Mouse (Mus musculus) testis, postnatal 14 days (tissue): Measurements from ENCODE around the gene Gm10663.

Source experiments
- DNase-seq: peaks from one replicate; pipeline ENCODE4 v3.0.0; 2021; ENCODE audit warnings: low spot score

Gene Gm10663

GRCm38 (mm10) chr8:65074733-65075132 lies at the start of gene Gm10663:
Gene Gm10663, plus strand, starts transcription at chr8:65075033.
- no peak for DNase-seq

- DNase-seq: no peak
These were observed 45.7 kb upstream of the Gm10663 start for GRCm38 (mm10) chr8:65028959-65029686.

- no peak for DNase-seq
These were observed 45.1 kb upstream of the Gm10663 start for GRCm38 (mm10) chr8:65029776-65030175.

GRCm38 (mm10) chr8:65030735-65031485 lies 43.9 kb upstream of the Gm10663 start:
- DNase-seq: no peak

DNA sequence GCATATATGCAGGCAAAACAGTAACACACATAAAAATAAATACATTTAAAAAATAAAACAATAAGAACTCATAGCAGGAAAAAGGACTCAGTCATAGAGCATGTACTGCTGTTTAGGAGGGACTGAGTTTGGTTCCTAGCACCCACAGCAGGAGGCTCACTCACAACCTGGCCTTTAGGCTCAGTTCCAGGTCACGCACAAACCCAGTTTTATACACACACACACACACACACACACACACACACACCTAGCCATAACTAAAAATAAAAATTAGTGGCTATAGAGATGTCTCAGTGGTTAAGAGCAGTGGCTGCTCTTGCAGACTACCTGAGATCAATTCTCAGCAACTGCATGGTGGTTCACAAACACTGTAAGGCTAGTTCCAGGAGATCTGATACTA lies 42.7 kb upstream of the Gm10663 start:
- no peak for DNase-seq

GRCm38 (mm10) chr8:65033056-65033455 lies 41.8 kb upstream of the Gm10663 start:
- no peak for DNase-seq

DNA sequence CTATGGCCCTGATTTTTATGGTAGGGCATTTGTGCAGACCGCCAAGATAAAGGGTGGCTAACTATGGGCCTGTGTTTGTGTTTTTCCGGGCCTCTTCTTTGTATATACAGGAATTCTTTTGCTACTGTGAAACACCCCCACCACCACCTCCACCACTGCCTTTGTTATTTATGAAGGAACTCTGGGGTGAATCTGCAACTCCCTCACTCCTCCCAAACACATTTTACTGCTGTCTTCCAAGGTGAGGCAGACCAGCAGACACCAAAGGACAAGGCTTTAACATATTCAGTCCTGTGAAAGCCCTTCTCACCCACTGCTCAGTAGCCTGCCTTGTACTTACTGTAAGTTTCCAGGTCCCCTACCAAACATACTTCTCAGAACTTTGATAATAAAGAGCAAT lies 40.7 kb upstream of the Gm10663 start:
- DNase-seq: no peak

DNA sequence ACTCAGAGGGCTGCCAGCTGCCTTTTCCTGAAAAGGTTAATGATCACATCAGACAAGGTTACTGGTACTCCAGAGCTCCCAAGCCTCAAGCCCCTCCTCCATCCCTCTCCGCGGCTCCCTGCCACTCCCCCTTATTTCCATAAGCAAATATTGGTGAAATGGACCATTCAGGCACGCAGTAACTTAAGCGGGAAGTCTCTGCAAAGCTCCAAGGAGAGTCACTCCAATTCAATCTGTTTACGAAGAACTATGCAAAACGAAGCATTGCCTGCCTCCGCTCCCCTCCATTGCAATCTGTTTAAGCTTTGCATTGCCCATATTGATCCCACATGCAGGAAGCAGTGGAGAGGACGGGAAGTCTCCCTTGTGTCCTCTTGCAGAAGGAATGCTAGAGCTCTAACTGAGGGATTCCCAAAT lies 37.7 kb upstream of the Gm10663 start, which contains the start of gene Apela:
Gene Apela, minus strand, starts transcription at position 220 of the 417 bp plus-strand sequence.
- no peak for DNase-seq

DNA sequence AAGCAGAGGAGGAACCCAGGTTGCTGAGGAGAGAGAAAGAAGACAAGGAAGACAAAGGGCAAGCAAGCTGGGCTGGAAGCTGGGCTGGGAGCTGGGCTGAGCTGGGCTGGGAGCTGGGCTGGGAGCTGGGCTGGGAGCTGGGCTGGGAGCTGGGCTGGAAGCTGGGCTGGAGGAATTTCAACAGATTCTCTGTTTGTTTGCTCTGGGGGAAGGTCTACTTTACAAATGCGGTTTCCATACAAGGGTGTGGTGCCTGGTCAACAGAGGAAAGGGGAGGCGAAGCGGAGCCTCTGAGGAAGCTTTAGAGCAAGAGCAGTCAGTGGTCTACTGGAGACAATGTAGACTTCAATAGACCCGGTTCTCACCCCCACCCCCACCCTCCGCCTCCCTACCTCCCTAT lies 28.3 kb upstream of the Gm10663 start:
- no peak for DNase-seq

DNA sequence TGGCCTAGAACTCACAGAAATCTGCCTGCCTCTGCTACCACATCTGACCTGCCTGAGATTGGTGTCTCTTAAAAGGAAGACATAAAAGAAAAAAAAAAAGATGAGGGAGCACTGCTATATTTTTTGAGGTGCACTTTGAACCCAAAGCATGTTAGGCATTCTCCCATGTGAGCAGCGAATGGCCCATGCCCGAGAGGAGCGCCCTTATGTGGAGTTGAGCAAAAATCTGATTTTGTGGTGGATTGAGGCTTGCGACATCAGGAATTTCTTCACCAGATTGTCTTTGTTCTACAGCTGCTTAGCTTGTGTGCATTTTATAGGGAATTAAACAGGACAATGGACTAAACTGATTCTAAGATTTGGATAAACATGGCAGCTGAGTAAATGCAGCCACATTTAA lies 27.6 kb upstream of the Gm10663 start:
- DNase-seq: no peak

GRCm38 (mm10) chr8:65047801-65048200 lies 27.0 kb upstream of the Gm10663 start:
- no peak for DNase-seq

DNA sequence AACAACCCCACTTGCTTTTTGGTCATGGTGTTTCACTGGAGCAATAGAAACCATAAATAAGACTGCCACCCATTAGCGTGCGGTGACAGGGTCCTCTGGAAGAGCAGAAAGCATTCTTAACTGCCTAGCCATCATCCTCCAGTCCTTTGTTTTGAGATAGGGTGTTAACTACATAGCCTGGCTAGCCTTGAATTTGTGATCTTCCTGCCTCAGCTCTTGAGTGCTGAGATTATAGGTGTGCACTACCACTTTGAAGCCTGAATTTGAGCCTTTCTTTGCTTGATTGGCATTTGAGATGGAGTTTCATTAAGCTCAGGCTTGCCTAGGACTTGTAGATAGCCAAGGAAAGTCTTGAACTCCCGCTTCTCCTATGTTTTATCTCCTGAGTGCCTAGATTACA lies 21.3 kb upstream of the Gm10663 start:
- DNase-seq: no peak

DNA sequence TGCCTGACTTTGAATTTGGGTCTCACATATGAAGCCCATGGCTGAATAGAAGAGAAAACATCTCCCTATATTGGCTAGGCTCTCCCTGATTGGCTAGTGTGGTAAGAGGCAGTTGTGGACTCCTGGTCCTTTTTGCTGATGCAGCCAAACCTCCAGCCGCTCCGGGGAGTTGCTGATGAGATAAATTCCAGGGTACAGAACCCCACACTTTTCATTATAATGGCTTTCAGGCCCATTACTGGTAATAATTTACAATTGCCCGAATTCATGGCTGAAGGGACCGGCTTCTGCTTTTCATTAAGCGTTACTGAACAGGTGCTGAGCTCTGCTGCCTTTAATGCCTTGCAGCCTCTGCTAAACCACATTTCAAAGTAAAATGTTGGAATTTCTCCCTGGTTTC lies 20.9 kb upstream of the Gm10663 start:
- no peak for DNase-seq

GRCm38 (mm10) chr8:65056722-65057121 lies 18.1 kb upstream of the Gm10663 start:
- no peak for DNase-seq

DNA sequence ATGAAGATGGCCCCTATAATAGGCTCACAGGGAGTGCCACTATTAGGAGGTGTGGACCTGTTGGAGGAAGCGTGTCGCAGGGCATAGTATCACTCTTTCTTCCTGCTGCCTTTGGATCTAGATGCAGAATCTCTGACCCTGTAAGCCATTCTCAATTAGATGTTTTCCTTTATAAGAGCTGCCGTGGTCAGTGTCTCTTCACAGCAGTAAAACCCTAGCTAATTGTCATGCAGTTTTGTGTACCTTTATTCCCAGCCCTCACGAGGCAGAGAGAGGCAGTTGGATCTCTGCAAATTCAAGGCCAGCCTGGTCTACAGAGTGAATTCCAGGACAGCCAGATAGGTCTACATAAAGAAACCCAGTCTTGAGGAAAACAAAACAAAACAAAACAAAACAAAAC lies 12.6 kb upstream of the Gm10663 start:
- DNase-seq: no peak

- no peak for DNase-seq
These were observed 10.8 kb upstream of the Gm10663 start for GRCm38 (mm10) chr8:65064071-65064470.

DNA sequence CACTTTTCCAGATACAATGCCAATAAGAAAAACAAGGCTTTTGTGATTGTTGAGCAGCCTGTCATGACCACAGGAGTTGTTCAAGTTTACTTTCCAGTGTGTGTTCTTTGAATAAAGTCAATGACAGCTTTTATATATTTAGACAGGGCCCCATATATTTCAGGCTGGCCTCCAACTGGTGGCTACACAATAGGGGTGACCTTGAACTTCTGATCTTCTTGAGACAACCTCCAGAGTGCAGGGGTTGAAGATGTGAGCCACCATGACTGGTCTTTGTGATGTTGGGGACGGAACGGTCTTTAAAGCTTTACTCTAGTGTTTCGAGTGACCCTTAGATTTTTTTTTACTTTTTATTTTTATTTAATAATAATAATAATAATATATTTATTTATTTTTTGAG lies 9.2 kb upstream of the Gm10663 start:
- DNase-seq: no peak

GRCm38 (mm10) chr8:65067031-65067430 lies 7.8 kb upstream of the Gm10663 start:
- no peak for DNase-seq

DNA sequence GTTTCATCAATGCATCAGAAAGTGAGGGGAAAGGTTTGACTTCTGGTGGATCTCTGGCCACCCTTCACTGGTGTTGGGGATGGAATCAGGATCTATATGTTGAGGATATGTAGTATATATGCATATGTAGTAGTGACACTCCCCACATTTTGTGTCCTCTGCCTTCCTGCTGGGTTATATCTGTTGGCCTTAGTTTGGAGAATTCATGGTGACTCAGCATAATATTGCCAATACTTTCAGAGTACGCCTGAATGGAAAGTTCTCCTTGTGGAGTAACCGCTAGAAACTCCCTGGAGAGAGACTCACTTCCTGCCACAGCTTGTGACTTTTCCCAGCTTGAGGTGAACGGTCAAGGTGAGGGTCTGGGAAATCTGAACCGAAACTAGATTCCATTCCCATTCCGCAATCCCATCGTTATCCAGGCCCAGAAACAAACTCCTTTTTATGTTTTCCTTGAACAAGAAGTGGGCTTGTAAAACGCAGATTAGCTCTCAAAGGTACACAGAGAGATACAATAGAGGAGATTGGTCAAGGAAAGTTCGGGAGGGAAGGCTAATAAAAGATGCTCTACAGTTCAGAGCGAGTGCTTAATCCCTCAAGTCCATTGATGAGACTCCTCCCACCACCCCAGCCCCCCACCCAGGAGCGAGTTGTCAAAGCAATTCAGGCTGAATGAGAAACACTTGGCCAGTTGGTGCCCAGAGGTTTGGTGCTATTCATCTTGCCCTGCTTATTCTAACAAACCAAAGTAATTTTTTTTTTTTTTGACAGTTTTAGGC lies 7.0 kb upstream of the Gm10663 start:
- DNase-seq: no peak

- DNase-seq: no peak
These were observed 6.4 kb upstream of the Gm10663 start for GRCm38 (mm10) chr8:65068473-65068819.

DNA sequence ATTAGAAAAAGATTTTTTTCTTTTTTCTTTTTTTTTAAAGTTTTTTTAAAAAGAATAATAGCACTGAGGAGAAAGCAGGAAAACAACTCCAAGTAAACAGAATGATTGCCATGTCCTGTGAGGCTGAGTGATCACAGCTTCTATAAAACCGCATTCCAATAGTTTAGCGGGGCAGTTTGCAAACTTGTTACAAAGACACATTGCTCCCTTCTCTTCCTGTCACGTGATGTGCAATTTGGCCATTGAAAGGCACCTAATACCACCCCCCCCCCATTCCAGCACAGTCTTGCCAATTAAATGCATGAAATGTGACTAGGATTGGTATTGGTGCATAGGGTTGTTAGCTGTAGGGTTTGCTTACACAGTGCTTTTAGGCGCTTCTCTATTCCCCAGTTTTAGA lies 3.8 kb upstream of the Gm10663 start:
- no peak for DNase-seq

DNA sequence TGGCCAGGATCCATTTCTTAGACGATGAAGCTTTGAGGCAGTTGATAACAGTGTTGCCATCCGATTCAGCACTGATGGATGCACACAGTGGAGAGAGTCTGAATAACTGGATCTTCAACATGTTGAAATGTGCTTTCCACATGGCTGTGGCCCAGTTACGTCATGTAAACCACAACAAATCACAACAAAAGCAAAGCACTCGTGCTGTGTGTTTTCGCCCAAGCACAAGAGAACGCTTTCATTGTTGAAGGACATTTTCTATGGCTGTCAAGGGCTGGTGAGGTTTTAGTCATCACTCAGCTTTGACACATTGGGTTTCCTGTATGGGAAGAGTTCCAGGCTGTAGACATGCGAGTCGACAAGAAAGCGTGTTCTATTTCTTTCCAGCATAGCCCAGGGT lies 5.9 kb downstream of the Gm10663 start:
- DNase-seq: peak; percentile 11

- no peak for DNase-seq
These were observed 10.8 kb downstream of the Gm10663 start for GRCm38 (mm10) chr8:65085680-65086079.
